Mouse (Mus musculus) small intestine, adult 2 months (tissue): ENCODE data around the gene Ssbp2. TPM values are rescaled to one million over a fixed set of nuclear protein-coding genes. Genes with fewer than 3 reads are reported as not detected.

Experiments used
- H3K27ac ChIP-seq: fragments of 200-500 bp; 2 replicates; pipeline ENCODE4 v1.5.1; 2012; ENCODE audit warnings: low read depth, low read length, control low read depth, inconsistent platforms; ENCODE audit not compliant: insufficient read depth
- H3K27me3 ChIP-seq: fragments of 200-500 bp; 2 replicates; pipeline ENCODE4 v1.6.1; 2012; ENCODE audit warnings: mild to moderate bottlenecking, moderate library complexity, low read length, inconsistent platforms; ENCODE audit not compliant: control insufficient read depth, insufficient read depth
- H3K36me3 ChIP-seq: fragments of 200-500 bp; 2 replicates; pipeline ENCODE4 v1.6.1; 2012; ENCODE audit warnings: mild to moderate bottlenecking, low read length, control low read depth, inconsistent platforms; ENCODE audit not compliant: control insufficient read depth, insufficient read depth
- H3K4me1 ChIP-seq: fragments of 200-500 bp; 2 replicates; pipeline ENCODE4 v1.6.1; 2012; ENCODE audit warnings: low read length, inconsistent platforms, mixed read lengths; ENCODE audit not compliant: control insufficient read depth, insufficient read depth, insufficient read length
- H3K4me3 ChIP-seq: fragments of 200-500 bp; 2 replicates; pipeline ENCODE4 v1.5.1; 2012; ENCODE audit warnings: low read depth, mild to moderate bottlenecking, control low read depth, inconsistent platforms, low read length, moderate library complexity
- CTCF ChIP-seq: fragments of 200-500 bp; IDR thresholded peaks from 2 replicates; pipeline ENCODE4 v1.5.1; 2012; ENCODE audit warnings: low read depth, mild to moderate bottlenecking, control low read depth, inconsistent platforms, low read length, moderate library complexity, mixed read lengths; ENCODE audit not compliant: insufficient replicate concordance, insufficient read length; ENCODE audit errors: extremely low read depth
- POLR2A ChIP-seq: fragments of 200-500 bp; IDR thresholded peaks from 2 replicates; pipeline ENCODE4 v1.6.1; 2012; ENCODE audit warnings: low read depth, mild to moderate bottlenecking, control low read depth, inconsistent platforms, low read length, moderate library complexity
- WGBS: fragments of 180-500 bp; shearing (Covaris S2); methylation state at CpG from one replicate; pipeline ENCODE4 v1.1.7; 2018; 5-methylcytosine and 5-hydroxymethylcytosine counted together
- polyA plus RNA-seq: library from polyadenylated mRNA; depleted of rRNA; stranded (reverse); fragments of >200 nt; gene quantifications from 2 replicates; pipeline ENCODE4 v1.2.3, GENCODE M21; 2012

Ssbp2 gene
- polyA plus RNA-seq, 1 experiment, result 4.2 TPM

GRCm38 (mm10) chr13:91471980-91472379 is 11.9 kb downstream of the Ssbp2 start:
- TF ChIP-seq CTCF (no peak), POLR2A (no peak)

GRCm38 (mm10) chr13:91473527-91473926 is 13.4 kb downstream of the Ssbp2 start:
- H3K27ac ChIP-seq, result no peak overlapping the region
- WGBS, result 76% methylated on average over 6 of the region's 6 CpGs

More at GRCm38 (mm10) chr13:91471980-91472379, 11.9 kb downstream of the Ssbp2 start:
- Histone ChIP-seq H3K4me3 (no peak overlapping the region), H3K27ac (no peak overlapping the region), H3K27me3 (no peaks in the 10 kb centered on the region), H3K36me3 (no peaks in the 10 kb centered on the region), H3K4me1 (no peaks in the 10 kb centered on the region)
- 92% methylated on average over 2 of the region's 2 CpGs for WGBS

DNA sequence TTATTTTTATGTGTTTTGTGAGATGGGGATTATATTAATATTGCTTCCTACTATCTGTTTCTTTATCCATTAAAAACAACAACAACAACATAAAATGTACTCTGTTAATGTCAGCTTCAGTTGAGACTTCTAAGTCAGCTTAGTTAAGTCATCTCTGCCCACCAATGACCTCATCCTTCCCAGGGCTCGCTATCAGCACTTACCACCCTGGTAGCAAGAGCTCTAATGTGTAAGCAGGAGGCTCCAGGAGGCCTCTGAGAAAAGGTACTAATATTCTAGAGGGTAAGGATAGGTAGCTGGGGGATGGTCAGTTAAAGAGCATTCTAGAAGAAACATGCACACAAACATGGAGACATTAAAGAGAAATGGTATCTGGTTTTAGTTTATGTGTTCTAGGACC is 13.9 kb downstream of the Ssbp2 start:
- WGBS, result 59% methylated on average over 1 of the region's 1 CpGs
- Histone ChIP-seq H3K27ac (no peak overlapping the region), H3K4me1 (no peaks in the 10 kb centered on the region), H3K27me3 (no peaks in the 10 kb centered on the region), H3K4me3 (no peak overlapping the region), H3K36me3 (no peaks in the 10 kb centered on the region)
- TF ChIP-seq CTCF (no peak), POLR2A (no peak)

More at GRCm38 (mm10) chr13:91473527-91473926, 13.4 kb downstream of the Ssbp2 start:
- TF ChIP-seq POLR2A (no peak), CTCF (no peak)
- H3K4me1 ChIP-seq, result no peaks in the 10 kb centered on the region
- H3K4me3 ChIP-seq, result no peak overlapping the region
- H3K27me3 ChIP-seq, result no peaks in the 10 kb centered on the region
- H3K36me3 ChIP-seq, result no peaks in the 10 kb centered on the region

DNA sequence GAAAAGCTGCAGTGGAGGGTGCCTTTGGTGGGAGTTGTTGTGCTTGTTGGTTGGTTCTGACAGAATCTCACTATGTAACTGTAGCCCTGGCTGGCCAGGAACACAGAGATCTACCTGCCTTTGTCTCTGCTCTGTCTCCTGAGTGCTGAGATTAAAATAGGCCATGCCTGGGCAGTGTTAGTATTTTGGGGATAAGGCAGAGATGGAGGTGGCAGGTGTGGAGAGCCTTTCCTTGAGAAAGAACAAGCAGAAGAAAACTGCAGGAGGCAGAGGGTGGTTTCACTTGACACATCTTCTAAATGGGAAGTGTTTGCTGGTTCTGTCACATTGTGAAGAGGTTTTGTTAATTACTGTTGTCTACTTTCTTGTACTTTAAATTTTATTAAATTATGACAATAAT is 15.8 kb downstream of the Ssbp2 start:
- no peak for TF ChIP-seq POLR2A
- TF ChIP-seq CTCF, result no peak
- Histone ChIP-seq H3K4me3 (no peak overlapping the region), H3K27me3 (no peaks in the 10 kb centered on the region), H3K4me1 (no peaks in the 10 kb centered on the region), H3K27ac (no peak overlapping the region), H3K36me3 (no peaks in the 10 kb centered on the region)

GRCm38 (mm10) chr13:91476596-91477100 is 16.6 kb downstream of the Ssbp2 start:
- no peaks in the 10 kb centered on the region for H3K4me1 ChIP-seq
- TF ChIP-seq POLR2A, result no peak
- TF ChIP-seq CTCF, result no peak
- 88% methylated on average over 1 of the region's 1 CpGs for WGBS
- H3K27ac ChIP-seq, result no peak overlapping the region
- no peaks in the 10 kb centered on the region for H3K36me3 ChIP-seq
- H3K4me3 ChIP-seq, result no peak overlapping the region
- H3K27me3 ChIP-seq, result no peaks in the 10 kb centered on the region

DNA sequence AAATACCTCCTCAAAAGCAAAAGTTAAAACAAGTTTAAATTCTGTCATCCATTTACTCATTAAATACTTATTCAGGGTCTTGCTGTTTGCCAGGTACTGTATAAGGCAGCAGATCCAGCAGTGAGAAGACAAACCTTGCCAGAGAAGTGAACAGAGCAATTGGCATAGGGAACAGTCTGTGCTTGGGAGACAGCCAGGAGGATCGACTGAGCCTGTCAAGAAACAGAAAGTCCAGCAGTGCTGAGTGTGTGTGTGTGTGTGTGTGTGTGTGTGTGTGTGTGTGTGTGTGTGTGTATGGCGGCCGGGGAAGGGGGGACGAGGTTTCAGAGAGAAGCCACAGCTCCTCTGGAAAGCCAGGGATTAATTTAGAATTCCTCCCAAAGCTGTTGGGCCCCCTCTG is 17.9 kb downstream of the Ssbp2 start:
- Histone ChIP-seq H3K4me3 (no peak overlapping the region), H3K27ac (no peak overlapping the region), H3K36me3 (no peaks in the 10 kb centered on the region), H3K4me1 (no peaks in the 10 kb centered on the region), H3K27me3 (no peaks in the 10 kb centered on the region)
- TF ChIP-seq POLR2A (no peak), CTCF (no peak)
- 21% methylated on average over 4 of the region's 4 CpGs for WGBS

DNA sequence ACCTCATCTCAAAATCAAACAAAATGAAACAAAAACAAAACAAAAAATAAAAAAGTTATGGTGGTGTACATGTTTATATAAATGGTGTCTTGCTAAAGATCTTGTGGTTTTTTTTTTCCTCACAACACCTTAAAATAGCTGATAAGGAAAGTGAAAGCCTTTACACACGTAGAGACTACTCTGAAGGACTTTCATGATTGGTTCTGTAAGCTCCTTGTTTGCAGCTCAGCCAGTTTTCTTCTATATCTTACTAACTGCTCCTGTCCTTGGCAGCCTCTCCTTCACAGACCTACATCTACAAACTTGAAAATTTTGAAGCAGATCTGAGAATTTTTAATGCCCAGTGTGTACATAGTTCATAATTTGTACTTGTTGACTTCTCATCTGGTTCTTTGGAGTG is 24.2 kb downstream of the Ssbp2 start:
- 11% methylated on average over 1 of the region's 1 CpGs for WGBS
- H3K4me1 ChIP-seq, result peaks cover 1% of the 10 kb centered on the region; the same call in 1 of the 2 replicates
- no peak overlapping the region for H3K4me3 ChIP-seq
- no peaks in the 10 kb centered on the region for H3K36me3 ChIP-seq
- no peak overlapping the region for H3K27ac ChIP-seq
- no peaks in the 10 kb centered on the region for H3K27me3 ChIP-seq
- TF ChIP-seq CTCF (no peak), POLR2A (no peak)
